8 mouse cellular contexts compared by ENCODE assay signal in genomic region chr14:55824001-55824480, GRCm38 (mm10). TPM values are rescaled to one million over a fixed set of nuclear protein-coding genes. Genes with fewer than 3 reads are reported as not detected.
DNase-seq lines count a peak whose midpoint lies in the region; ATAC-seq and TF ChIP-seq lines count a peak whose summit lies in the region.

No protein-coding gene starts in this region.

- H3K9ac ChIP-seq in embryonic facial prominence, embryonic 15.5 days: peak overlapping the region; percentile 44
- peak overlapping the region; percentile 86 for H3K9ac ChIP-seq in heart, postnatal 0 days (replicated peaks; ENCODE audit: low read depth, low read length)
- H3K9ac ChIP-seq in midbrain, embryonic 16.5 days (ENCODE audit: low read depth, low read length): peak overlapping the region; percentile 83; the same call in 1 of the 2 replicates

- H3K4me1 ChIP-seq in embryonic facial prominence, embryonic 15.5 days: peaks cover 45% of the 10 kb centered on the region
- H3K4me1 ChIP-seq in heart, postnatal 0 days (ENCODE audit: control insufficient read depth, insufficient read depth): peaks cover 17% of the 10 kb centered on the region; the same call in 1 of the 2 replicates
- peaks cover 57% of the 10 kb centered on the region for H3K4me1 ChIP-seq in limb, embryonic 10.5 days
- peaks cover 26% of the 10 kb centered on the region for H3K4me1 ChIP-seq in midbrain, embryonic 16.5 days (ENCODE audit: control insufficient read depth, insufficient read depth, low read length)

- DNase-seq in spleen, postnatal 10 days (ENCODE audit: low spot score in 2 of 2): peak; percentile 4 to 12
- DNase-seq in spleen, adult 18-20 months: no peak
- DNase-seq in heart, postnatal 0 days (ENCODE audit: low spot score): peak; percentile 11
- DNase-seq in limb, embryonic 10.5 days (ENCODE audit: low spot score): no peak
- no peak for DNase-seq in cerebellum, adult 9-11 months

- ATAC-seq in embryonic facial prominence, embryonic 15.5 days (ENCODE audit: insufficient number of reproducible peaks, low FRiP score, low TSS enrichment, low read depth): no peak
- no peak for ATAC-seq in heart, postnatal 0 days (ENCODE audit: insufficient read depth, low read depth)
- ATAC-seq in midbrain, embryonic 16.5 days: peak; percentile 36
- ATAC-seq in granulocyte monocyte progenitor cell, adult 5-6 weeks (replicated peaks; ENCODE audit: poor library complexity, severe bottlenecking): no peak

- TF ChIP-seq CTCF in heart, postnatal 0 days (IDR thresholded peaks at IDR 0.05; ENCODE audit: low read depth): no peak

- peaks cover 10% of the 10 kb centered on the region for H3K36me3 ChIP-seq in embryonic facial prominence, embryonic 15.5 days
- no peaks in the 10 kb centered on the region for H3K36me3 ChIP-seq in heart, postnatal 0 days (replicated peaks; ENCODE audit: control insufficient read depth, insufficient read depth, low read length)
- peaks cover 31% of the 10 kb centered on the region for H3K36me3 ChIP-seq in limb, embryonic 10.5 days
- no peaks in the 10 kb centered on the region for H3K36me3 ChIP-seq in midbrain, embryonic 16.5 days (ENCODE audit: control insufficient read depth, insufficient read depth, low read length)

- H3K27ac ChIP-seq in embryonic facial prominence, embryonic 15.5 days (replicated peaks): peak overlapping the region; percentile 100
- peak overlapping the region; percentile 91 for H3K27ac ChIP-seq in heart, postnatal 0 days (ENCODE audit: low read depth)
- H3K27ac ChIP-seq in limb, embryonic 10.5 days: peak overlapping the region; percentile 98
- H3K27ac ChIP-seq in midbrain, embryonic 16.5 days (ENCODE audit: low read length): peak overlapping the region; percentile 70; the same call in 1 of the 2 replicates

- no peaks in the 10 kb centered on the region for H3K27me3 ChIP-seq in embryonic facial prominence, embryonic 15.5 days
- H3K27me3 ChIP-seq in heart, postnatal 0 days (ENCODE audit: control insufficient read depth, insufficient read depth, low read length): peaks cover 16% of the 10 kb centered on the region
- no peaks in the 10 kb centered on the region for H3K27me3 ChIP-seq in limb, embryonic 10.5 days (ENCODE audit: low read depth, poor library complexity, severe bottlenecking)
- H3K27me3 ChIP-seq in midbrain, embryonic 16.5 days (ENCODE audit: control insufficient read depth, insufficient read depth, low read depth, low read length): peaks cover 13% of the 10 kb centered on the region

- WGBS in embryonic facial prominence, embryonic 15.5 days: 4% methylated on average over 10 of the region's 10 CpGs
- WGBS in heart, postnatal 0 days: 13% methylated on average over 10 of the region's 10 CpGs
- under 1% methylated on average over 10 of the region's 10 CpGs for WGBS in limb, embryonic 10.5 days
- WGBS in midbrain, embryonic 16.5 days: 4% methylated on average over 10 of the region's 10 CpGs

- peak overlapping the region; percentile 77 for H3K4me3 ChIP-seq in embryonic facial prominence, embryonic 15.5 days (replicated peaks)
- peak overlapping the region; percentile 70 for H3K4me3 ChIP-seq in heart, postnatal 0 days (ENCODE audit: low read depth, low read length)
- H3K4me3 ChIP-seq in limb, embryonic 10.5 days: peak overlapping the region; percentile 83
- peak overlapping the region; percentile 52 for H3K4me3 ChIP-seq in midbrain, embryonic 16.5 days (ENCODE audit: low read depth, low read length)

- H3K4me2 ChIP-seq in embryonic facial prominence, embryonic 15.5 days (replicated peaks): peak overlapping the region; percentile 76
- H3K4me2 ChIP-seq in heart, postnatal 0 days (ENCODE audit: low read depth, low read length): peak overlapping the region; percentile 94
- H3K4me2 ChIP-seq in midbrain, embryonic 16.5 days (ENCODE audit: low read length): peak overlapping the region; percentile 89

- TF ChIP-seq EP300 in heart, postnatal 0 days (IDR thresholded peaks at IDR 0.05; ENCODE audit: low read depth): no peak

- H3K9me3 ChIP-seq in embryonic facial prominence, embryonic 15.5 days (replicated peaks): no peaks in the 10 kb centered on the region
- no peaks in the 10 kb centered on the region for H3K9me3 ChIP-seq in heart, postnatal 0 days (replicated peaks; ENCODE audit: control insufficient read depth, low read length)
- H3K9me3 ChIP-seq in limb, embryonic 10.5 days (replicated peaks): no peaks in the 10 kb centered on the region
- no peaks in the 10 kb centered on the region for H3K9me3 ChIP-seq in midbrain, embryonic 16.5 days (replicated peaks; ENCODE audit: control insufficient read depth, low read length, poor library complexity, severe bottlenecking)

RNA-seq across cellular contexts. Expression of gene Nfatc4, which starts 1.1 kb away (rescaled TPM):
- polyA plus RNA-seq in embryonic facial prominence, embryonic 15.5 days (2015; fragmentation: Nextera tagmentation; extraction: Ambion mirVana): 106 and 115 TPM in 2 replicates
- total RNA-seq in heart, postnatal 0 days (2014; rRNA removed; ENCODE audit: low replicate concordance): 6.5 and 8.5 TPM in 2 replicates
- polyA plus RNA-seq in heart, postnatal 0 days (2015; fragmentation: Nextera tagmentation; extraction: Ambion mirVana): 3.4 and 4.0 TPM in 2 replicates
- 106 and 157 TPM in 2 replicates for polyA plus RNA-seq in limb, embryonic 10.5 days (2016; fragmentation: Nextera tagmentation; extraction: Ambion mirVana)
- polyA plus RNA-seq in midbrain, embryonic 16.5 days (2015; fragmentation: Nextera tagmentation; extraction: Ambion mirVana): 6.7 and 7.0 TPM in 2 replicates
- total RNA-seq in granulocyte monocyte progenitor cell, adult 5-6 weeks (2014; fragmentation: Nextera tagmentation): not detected in 2 replicates
- total RNA-seq in granulocyte monocyte progenitor cell, adult 5-6 weeks (2017): not detected in 2 replicates

RNA-seq across cellular contexts. Expression of gene Nynrin, which starts 29.8 kb away (rescaled TPM):
- 20.8 and 25.0 TPM in 2 replicates for polyA plus RNA-seq in embryonic facial prominence, embryonic 15.5 days (2015; fragmentation: Nextera tagmentation; extraction: Ambion mirVana)
- 27.6 and 29.0 TPM in 2 replicates for total RNA-seq in heart, postnatal 0 days (2014; rRNA removed; ENCODE audit: low replicate concordance)
- 3.9 and 4.7 TPM in 2 replicates for polyA plus RNA-seq in heart, postnatal 0 days (2015; fragmentation: Nextera tagmentation; extraction: Ambion mirVana)
- 31.1 and 44.4 TPM in 2 replicates for polyA plus RNA-seq in limb, embryonic 10.5 days (2016; fragmentation: Nextera tagmentation; extraction: Ambion mirVana)
- polyA plus RNA-seq in midbrain, embryonic 16.5 days (2015; fragmentation: Nextera tagmentation; extraction: Ambion mirVana): 11.0 and 11.9 TPM in 2 replicates
- 4.1 and 7.6 TPM in 2 replicates for total RNA-seq in granulocyte monocyte progenitor cell, adult 5-6 weeks (2014; fragmentation: Nextera tagmentation)
- total RNA-seq in granulocyte monocyte progenitor cell, adult 5-6 weeks (2017): 2.4 and 3.3 TPM in 2 replicates

RNA-seq across cellular contexts. Expression of gene Ripk3, which starts 35.4 kb away (rescaled TPM):
- polyA plus RNA-seq in embryonic facial prominence, embryonic 15.5 days (2015; fragmentation: Nextera tagmentation; extraction: Ambion mirVana): 34.5 and 41.3 TPM in 2 replicates
- total RNA-seq in heart, postnatal 0 days (2014; rRNA removed; ENCODE audit: low replicate concordance): 8.5 and 16.3 TPM in 2 replicates
- 9.3 and 9.4 TPM in 2 replicates for polyA plus RNA-seq in heart, postnatal 0 days (2015; fragmentation: Nextera tagmentation; extraction: Ambion mirVana)
- 25.3 and 29.3 TPM in 2 replicates for polyA plus RNA-seq in limb, embryonic 10.5 days (2016; fragmentation: Nextera tagmentation; extraction: Ambion mirVana)
- 1.6 and 1.7 TPM in 2 replicates for polyA plus RNA-seq in midbrain, embryonic 16.5 days (2015; fragmentation: Nextera tagmentation; extraction: Ambion mirVana)
- 104 and 157 TPM in 2 replicates for total RNA-seq in granulocyte monocyte progenitor cell, adult 5-6 weeks (2014; fragmentation: Nextera tagmentation)
- 40.9 and 42.4 TPM in 2 replicates for total RNA-seq in granulocyte monocyte progenitor cell, adult 5-6 weeks (2017)

RNA-seq across cellular contexts. Expression of gene Adcy4, which starts 40.1 kb away (rescaled TPM):
- 17.4 and 22.2 TPM in 2 replicates for polyA plus RNA-seq in embryonic facial prominence, embryonic 15.5 days (2015; fragmentation: Nextera tagmentation; extraction: Ambion mirVana)
- 16.2 and 17.4 TPM in 2 replicates for total RNA-seq in heart, postnatal 0 days (2014; rRNA removed; ENCODE audit: low replicate concordance)
- polyA plus RNA-seq in heart, postnatal 0 days (2015; fragmentation: Nextera tagmentation; extraction: Ambion mirVana): 10.6 TPM in 2 replicates
- polyA plus RNA-seq in limb, embryonic 10.5 days (2016; fragmentation: Nextera tagmentation; extraction: Ambion mirVana): 7.7 and 13.3 TPM in 2 replicates
- polyA plus RNA-seq in midbrain, embryonic 16.5 days (2015; fragmentation: Nextera tagmentation; extraction: Ambion mirVana): 4.0 and 5.0 TPM in 2 replicates
- total RNA-seq in granulocyte monocyte progenitor cell, adult 5-6 weeks (2014; fragmentation: Nextera tagmentation): not detected in 2 replicates
- total RNA-seq in granulocyte monocyte progenitor cell, adult 5-6 weeks (2017): not detected in 2 replicates

RNA-seq across cellular contexts. Expression of gene Ltb4r1, which starts 58.3 kb away (rescaled TPM):
- 1.8 and 2.1 TPM in 2 replicates for polyA plus RNA-seq in embryonic facial prominence, embryonic 15.5 days (2015; fragmentation: Nextera tagmentation; extraction: Ambion mirVana)
- 0.62 TPM in 1 of 2 replicates, not detected in the other for total RNA-seq in heart, postnatal 0 days (2014; rRNA removed; ENCODE audit: low replicate concordance)
- 0.38 and 0.40 TPM in 2 replicates for polyA plus RNA-seq in heart, postnatal 0 days (2015; fragmentation: Nextera tagmentation; extraction: Ambion mirVana)
- polyA plus RNA-seq in limb, embryonic 10.5 days (2016; fragmentation: Nextera tagmentation; extraction: Ambion mirVana): 0.14 and 0.26 TPM in 2 replicates
- polyA plus RNA-seq in midbrain, embryonic 16.5 days (2015; fragmentation: Nextera tagmentation; extraction: Ambion mirVana): 0.50 and 0.60 TPM in 2 replicates
- 19.4 and 23.3 TPM in 2 replicates for total RNA-seq in granulocyte monocyte progenitor cell, adult 5-6 weeks (2014; fragmentation: Nextera tagmentation)
- total RNA-seq in granulocyte monocyte progenitor cell, adult 5-6 weeks (2017): 19.8 and 25.8 TPM in 2 replicates

Comparison
In these comparisons a context has a peak if more than half of its experiments do, and no peak if none do; other contexts are left out.
1. DNase-seq: peak in spleen, postnatal 10 days (2 of 2) and heart, postnatal 0 days (single experiment); none in spleen, adult 18-20 months (0 of 2), limb, embryonic 10.5 days (single experiment) and cerebellum, adult 9-11 months (single experiment).
2. RNA of gene Nfatc4, which starts 1.1 kb away (polyA plus RNA-seq): 106 to 157 TPM in limb, embryonic 10.5 days and 106 to 115 TPM in embryonic facial prominence, embryonic 15.5 days; 6.7 to 7.0 TPM in midbrain, embryonic 16.5 days and 3.4 to 4.0 TPM in heart, postnatal 0 days; every median in the first group is over 10 times any median in the second.
3. Peak in every context shown above with its lines, with median percentiles within 50 percentile points of each other: H3K27ac ChIP-seq, H3K4me2 ChIP-seq, H3K4me3 ChIP-seq and H3K9ac ChIP-seq.